Mouse (Mus musculus) cerebellum, adult 11 months (tissue): ENCODE data around the gene AU021092.

Experiments
- DNase-seq: peaks from one replicate; pipeline ENCODE4 v3.0.0; 2022

AU021092 gene

GRCm38 (mm10) chr16:5212150-5212549 is 9.9 kb downstream of the AU021092 start:
- no peak for DNase-seq

GRCm38 (mm10) chr16:5210365-5210764 is 11.7 kb downstream of the AU021092 start:
- no peak for DNase-seq

GRCm38 (mm10) chr16:5206051-5206450 is 16.0 kb downstream of the AU021092 start:
- DNase-seq: no peak

DNA sequence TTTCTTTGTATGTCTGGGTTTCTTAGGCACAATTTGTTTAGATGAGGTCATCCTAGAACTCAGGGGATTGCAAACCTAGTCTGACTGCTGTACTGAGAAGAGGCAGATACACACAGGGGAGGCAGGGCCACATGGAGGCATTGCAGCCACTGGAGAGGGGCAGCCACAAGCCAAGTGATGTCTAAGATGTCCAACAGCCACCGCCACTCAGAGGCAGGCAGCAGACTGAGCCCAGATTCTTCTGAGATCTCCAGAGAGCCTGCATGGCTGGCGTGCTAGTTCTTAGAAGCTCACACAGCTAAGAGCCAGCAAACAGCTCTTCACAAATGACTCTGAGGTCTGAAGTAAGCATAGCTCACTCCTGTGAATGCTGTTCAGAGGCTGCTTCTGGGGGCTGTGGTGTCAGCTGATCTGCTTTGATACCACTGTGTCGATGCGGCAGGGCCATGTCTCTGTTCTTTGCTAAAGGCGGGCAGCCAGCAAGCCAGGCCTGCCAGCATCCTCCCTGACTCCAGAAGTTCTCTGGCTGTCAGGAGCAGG is 16.6 kb downstream of the AU021092 start:
- DNase-seq: no peak

- peak; percentile 75 for DNase-seq
Measured at GRCm38 (mm10) chr16:5203668-5204433, 18.2 kb downstream of the AU021092 start, which contains the start of gene Nagpa. Gene Nagpa, minus strand, starts transcription at chr16:5204012.

- DNase-seq: no peak
Measured at GRCm38 (mm10) chr16:5203200-5203599, 18.9 kb downstream of the AU021092 start.

DNA sequence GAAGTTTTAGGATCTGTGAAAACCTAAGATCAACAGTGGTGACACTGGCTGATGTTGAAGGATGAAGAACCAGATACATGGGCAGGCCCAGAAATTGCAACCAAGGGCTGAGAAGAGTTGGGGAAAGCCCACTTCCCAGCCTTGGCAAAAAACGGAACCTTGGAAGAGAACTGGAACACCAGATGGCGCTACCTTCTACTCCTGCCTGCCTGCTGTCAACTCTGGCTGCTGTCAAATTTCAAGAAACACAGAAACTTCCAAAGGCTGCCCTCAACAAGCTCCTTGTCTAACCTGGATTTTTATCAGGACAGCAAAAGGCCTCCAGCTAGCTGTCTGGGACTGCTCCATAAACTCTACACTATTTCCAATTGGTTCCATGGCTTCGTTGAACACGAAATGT is 19.4 kb downstream of the AU021092 start:
- DNase-seq: no peak

- peak; percentile 54 for DNase-seq
Measured at GRCm38 (mm10) chr16:5195080-5195479, 27.0 kb downstream of the AU021092 start.

DNA sequence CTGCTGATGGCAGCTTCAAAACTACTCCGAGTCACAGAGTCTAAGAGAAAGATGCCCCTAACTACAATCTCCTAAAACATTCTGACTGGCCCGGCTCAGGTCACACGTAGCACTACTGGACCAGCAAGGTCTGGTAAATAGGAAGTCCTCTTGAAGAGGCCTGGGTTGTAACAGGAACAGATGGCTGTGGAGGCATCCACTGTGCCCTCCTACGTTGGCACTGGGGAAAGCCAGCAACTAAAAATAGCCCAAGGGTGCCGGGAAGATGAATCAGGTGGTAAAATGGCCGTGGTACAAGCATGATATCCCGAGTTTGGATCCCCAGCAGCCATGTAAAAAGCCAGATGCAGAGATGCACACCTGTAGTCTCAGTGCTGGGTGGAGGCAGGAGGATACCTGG is 35.9 kb downstream of the AU021092 start:
- peak; percentile 58 for DNase-seq

- no peak for DNase-seq
Measured at GRCm38 (mm10) chr16:5185691-5186090, 36.4 kb downstream of the AU021092 start.

- peak; percentile 46 for DNase-seq
Measured at GRCm38 (mm10) chr16:5184956-5185355, 37.1 kb downstream of the AU021092 start.

- no peak for DNase-seq
Measured at GRCm38 (mm10) chr16:5184101-5184500, 38.0 kb downstream of the AU021092 start.

DNA sequence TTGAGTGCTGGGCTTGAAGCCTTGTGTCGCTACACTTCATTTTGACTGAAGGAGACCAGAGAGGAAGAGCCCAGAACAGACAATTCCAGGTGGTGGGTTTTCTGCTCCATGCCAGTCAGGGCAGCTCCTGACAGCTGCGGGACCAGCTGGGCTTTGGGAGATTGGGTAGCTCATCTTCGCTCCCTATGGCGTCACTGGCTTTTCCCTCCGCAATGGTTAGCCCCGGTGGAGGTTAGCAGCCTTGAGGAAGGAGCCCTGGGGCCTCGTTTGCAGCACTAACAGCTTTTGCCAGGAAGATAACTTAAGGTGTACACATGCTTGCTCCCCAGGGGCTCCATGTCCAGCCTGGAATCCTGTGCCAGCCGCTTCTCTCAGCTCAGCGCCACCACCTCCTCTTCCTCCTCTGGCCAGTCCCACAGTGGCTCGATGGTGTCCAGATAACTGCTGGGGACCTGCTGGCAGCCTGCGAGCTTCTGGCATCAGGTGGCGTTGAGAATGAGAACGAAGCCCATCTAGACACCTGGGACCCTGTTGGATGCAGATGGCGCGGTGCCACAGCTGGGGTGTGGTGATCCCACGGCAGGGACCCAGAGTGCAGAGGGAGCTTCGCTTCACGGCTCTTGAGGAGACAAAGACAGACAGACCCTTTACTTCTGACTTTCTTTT is 38.7 kb downstream of the AU021092 start:
- DNase-seq: no peak

GRCm38 (mm10) chr16:5172636-5173035 is 49.5 kb downstream of the AU021092 start:
- no peak for DNase-seq

DNA sequence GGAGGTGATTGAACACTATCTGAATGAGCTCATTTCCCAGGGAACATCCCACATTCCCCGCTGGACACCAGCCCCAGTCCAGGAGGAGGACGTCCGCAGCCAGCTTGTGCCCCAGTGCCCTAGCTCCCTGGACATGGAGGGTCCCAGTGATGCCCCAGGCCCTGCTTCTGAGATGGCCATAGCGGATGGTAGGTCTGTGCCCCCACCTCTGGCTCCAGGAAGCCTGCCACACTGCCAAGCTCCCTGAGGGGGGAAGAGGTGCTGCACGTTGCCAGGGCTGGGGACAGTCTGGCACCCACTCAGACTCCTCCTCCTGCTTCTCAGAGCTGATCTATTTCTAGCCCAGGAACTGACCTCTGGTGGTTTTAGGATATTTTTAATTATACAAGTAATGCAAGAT is 53.3 kb downstream of the AU021092 start:
- no peak for DNase-seq

GRCm38 (mm10) chr16:5168038-5168437 is 54.1 kb downstream of the AU021092 start:
- no peak for DNase-seq

DNA sequence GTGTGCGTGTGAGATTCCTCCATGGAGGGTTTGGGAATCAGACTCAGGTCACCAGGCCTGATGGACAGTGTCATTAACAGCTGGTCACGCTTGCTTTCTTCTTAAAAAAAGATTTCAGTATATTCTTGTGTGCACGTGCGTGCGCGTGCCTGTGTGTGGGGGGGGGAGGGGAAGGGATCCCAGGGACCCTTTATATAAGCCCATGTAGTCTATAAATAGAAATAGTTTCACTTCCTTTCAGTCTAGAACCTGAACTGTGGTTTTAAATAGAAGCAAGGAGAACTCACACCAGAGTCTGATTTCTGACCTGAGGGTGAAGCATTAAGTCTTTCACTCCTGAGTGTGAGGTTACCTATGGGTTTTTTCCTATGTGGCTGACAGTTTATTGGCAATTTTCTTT is 57.8 kb downstream of the AU021092 start:
- no peak for DNase-seq
